In the genomic region with DNA sequence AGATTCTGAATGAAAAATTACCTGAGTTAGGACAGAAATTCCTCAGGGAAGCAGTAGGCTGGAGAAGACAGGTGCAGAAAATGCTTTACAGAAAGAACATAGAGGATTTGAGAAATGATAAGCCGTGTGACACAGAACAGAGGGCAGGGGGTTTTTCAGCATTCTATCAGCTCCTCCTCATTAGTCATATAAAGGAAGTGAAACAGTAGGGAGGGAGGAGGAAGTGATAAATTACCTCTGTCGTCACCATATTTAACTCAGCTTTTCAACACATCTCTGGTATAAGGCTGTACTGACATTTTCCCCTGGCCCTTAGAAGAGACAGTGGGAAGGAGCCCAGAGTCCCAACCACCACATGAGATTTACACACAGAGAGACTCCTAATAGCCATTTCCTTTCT, we compare ENCODE assay signal across 21 mouse cellular contexts.
A peak's percentile ranks its signal among the peaks of the same experiment; 100 is the strongest.
DNase-seq lines count a peak whose midpoint lies in the region; ATAC-seq and TF ChIP-seq lines count a peak whose summit lies in the region.
"Had no signal": no experiment of that assay in that cellular context is flagged by ENCODE, and none has a peak within 500 bp of the region (broad histone marks: within the 10 kb centered on the region; RNA-seq: fewer than 3 reads in every experiment).

No protein-coding gene starts in this region.

- no peaks in the 10 kb centered on the region for H3K79me2 ChIP-seq in CH12.LX (replicated peaks; ENCODE audit: control insufficient read depth, extremely low read depth, insufficient read depth, poor library complexity, severe bottlenecking)

- no peak overlapping the region for H3K9ac ChIP-seq in CH12.LX (ENCODE audit: insufficient read depth, low read depth)
- H3K9ac ChIP-seq: forebrain, embryonic 13.5 days; forebrain, postnatal 0 days; heart, embryonic 13.5 days; hindbrain, embryonic 12.5 days had no signal

- no peak overlapping the region for H3K27ac ChIP-seq in CH12.LX (ENCODE audit: insufficient read depth, low read depth)
- H3K27ac ChIP-seq: embryonic facial prominence, embryonic 10.5 days; forebrain, embryonic 13.5 days; gastrocnemius, adult 2 months; heart, embryonic 13.5 days; hindbrain, embryonic 12.5 days had no signal

- DNase-seq in B cell, adult 2 months = peak; percentile 32 to 36
- DNase-seq in CH12.LX (ENCODE audit: extremely low read depth) = peak; percentile 45
- no peak for DNase-seq in cerebellum, adult 9-11 months
- DNase-seq in right cerebral cortex, postnatal 10 days (ENCODE audit: low spot score in 2 of 2) = no peak
- no peak for DNase-seq in c-Kit-positive CD71-positive TER-119-positive erythroid progenitor cells, embryonic 14.5 days (ENCODE audit: low spot score)
- DNase-seq: adrenal gland, adult 2 months; adrenal gland, postnatal 25 days; cerebellum, adult 2 months; cerebellum, postnatal 25 days; forebrain, postnatal 0 days; gastrocnemius, adult 2 months; gastrocnemius, postnatal 25 days; heart, adult 11 months; heart, postnatal 4 days had no signal

- in situ Hi-C loops in CH12.LX (cut with MboI; ENCODE audit: low pct_ligation_motif_present, low pct_unique_long_range_greater_than_20kb, low sequenced_read_pairs) = no loop called here

- ATAC-seq in megakaryocyte, adult 5-6 weeks (ENCODE audit: poor library complexity, severe bottlenecking) = peak; percentile 81
- peak; percentile 53; the same call in 1 of the 2 replicates for ATAC-seq in neutrophil, adult 5-6 weeks (ENCODE audit: extremely low read depth, insufficient number of reproducible peaks, low FRiP score, poor library complexity, severe bottlenecking)
- ATAC-seq: forebrain, embryonic 13.5 days; forebrain, postnatal 0 days; hindbrain, embryonic 16.5 days had no signal

- dilution Hi-C loops in CH12.LX (cut with MboI; ENCODE audit: extremely low pct_ligation_motif_present, extremely low pct_unique_long_range_greater_than_20kb, low sequenced_read_pairs) = no loop called here

- no peaks in the 10 kb centered on the region for H3K27me3 ChIP-seq in CH12.LX (replicated peaks)
- H3K27me3 ChIP-seq: forebrain, embryonic 13.5 days; hindbrain, embryonic 12.5 days had no signal

- no peak for TF ChIP-seq RAD21 in CH12.LX (IDR thresholded peaks at IDR 0.05; ENCODE audit: low read depth, low read length)

- TF ChIP-seq POLR2A in CH12.LX (IDR thresholded peaks at IDR 0.05; ENCODE audit: low read depth, low read length) = no peak

- peaks cover 2% of the 10 kb centered on the region for H3K9me3 ChIP-seq in CH12.LX (replicated peaks; ENCODE audit: low read length)
- H3K9me3 ChIP-seq: heart, embryonic 13.5 days; hindbrain, embryonic 12.5 days had no signal

- TF ChIP-seq CTCF in CH12.LX (conservative IDR thresholded peaks at IDR 0.05 in 1 of 2, IDR thresholded peaks at IDR 0.05 in 1 of 2; ENCODE audit: low read depth in 2 of 2, low read length in 2 of 2) = no peak

- H3K36me3 ChIP-seq in CH12.LX (replicated peaks in 1 of 2; ENCODE audit: control insufficient read depth in 1 of 2, insufficient read depth in 1 of 2, low read length in 1 of 2) = no peaks in the 10 kb centered on the region
- H3K36me3 ChIP-seq: embryonic facial prominence, embryonic 10.5 days; heart, embryonic 13.5 days; hindbrain, embryonic 12.5 days had no signal

- peaks cover 0 to 11% of the 10 kb centered on the region in 2 experiments; a peak in 2 of 4 replicates for H3K4me1 ChIP-seq in CH12.LX (ENCODE audit: control insufficient read depth in 1 of 2, insufficient read depth in 2 of 2)
- H3K4me1 ChIP-seq: embryonic facial prominence, embryonic 10.5 days; forebrain, embryonic 13.5 days; heart, embryonic 13.5 days; hindbrain, embryonic 12.5 days had no signal

- H3K4me3 ChIP-seq in CH12.LX (replicated peaks in 1 of 3; ENCODE audit: low read depth in 2 of 3, low read length in 2 of 3, poor library complexity in 1 of 3) = no peak overlapping the region
- H3K4me3 ChIP-seq: embryonic facial prominence, embryonic 10.5 days; forebrain, embryonic 13.5 days; gastrocnemius, adult 2 months; heart, embryonic 13.5 days; hindbrain, embryonic 12.5 days had no signal

- no peak overlapping the region for H3K4me2 ChIP-seq in CH12.LX (ENCODE audit: insufficient read depth, low read depth, poor library complexity, severe bottlenecking)
- H3K4me2 ChIP-seq: forebrain, embryonic 13.5 days; heart, embryonic 13.5 days; hindbrain, embryonic 12.5 days had no signal

- no peak for TF ChIP-seq EP300 in CH12.LX (IDR thresholded peaks at IDR 0.05; ENCODE audit: low read length)

TF ChIP-seq in CH12.LX, 34 proteins besides CTCF, POLR2A, EP300 and RAD21:
- no peak for TF ChIP-seq SMC3 (IDR thresholded peaks at IDR 0.05; ENCODE audit: low read depth, low read length)
- no peak for TF ChIP-seq MEF2A (IDR thresholded peaks at IDR 0.05; ENCODE audit: borderline replicate concordance, low read depth, low read length)
- no peak for TF ChIP-seq ZKSCAN1 (IDR thresholded peaks at IDR 0.05; ENCODE audit: borderline replicate concordance, low read depth, low read length)
- no peak for TF ChIP-seq ELF1 (IDR thresholded peaks at IDR 0.05; ENCODE audit: low read depth, low read length)
- TF ChIP-seq NELFE (IDR thresholded peaks at IDR 0.05; ENCODE audit: low read depth, low read length) = no peak
- TF ChIP-seq HCFC1 (IDR thresholded peaks at IDR 0.05; ENCODE audit: low read depth, low read length) = no peak
- no peak for TF ChIP-seq MYC (IDR thresholded peaks at IDR 0.05; ENCODE audit: low read depth, low read length)
- no peak for TF ChIP-seq BHLHE40 (IDR thresholded peaks at IDR 0.05; ENCODE audit: low read depth, low read length)
- TF ChIP-seq JUN (IDR thresholded peaks at IDR 0.05; ENCODE audit: insufficient read depth, low read depth, low read length) = no peak
- TF ChIP-seq NRF1 (IDR thresholded peaks at IDR 0.05; ENCODE audit: low read depth, low read length) = no peak
- TF ChIP-seq TBP (conservative IDR thresholded peaks at IDR 0.05; ENCODE audit: low read depth, low read length) = no peak
- TF ChIP-seq CHD2 (IDR thresholded peaks at IDR 0.05; ENCODE audit: low read length) = no peak

Comparison
In these comparisons a context has a peak if more than half of its experiments do, and no peak if none do; other contexts are left out.
1. DNase-seq: peak in B cell, adult 2 months (2 of 2) and CH12.LX (single experiment); none in cerebellum, adult 9-11 months (single experiment), right cerebral cortex, postnatal 10 days (0 of 2) and c-Kit-positive CD71-positive TER-119-positive erythroid progenitor cells, embryonic 14.5 days (single experiment).